Mouse (Mus musculus) heart, adult 2 months (tissue): ENCODE data around the gene Col25a1. TPM values are rescaled to one million over a fixed set of nuclear protein-coding genes. Genes with fewer than 3 reads are reported as not detected.

Source experiments
- DNase-seq, 2 experiments: peaks; one replicate each; pipeline ENCODE4 v3.0.0; 2021
- H3K27ac ChIP-seq: fragments of 200-600 bp; 2 replicates; pipeline ENCODE4 v1.8.1; 2022
- H3K27me3 ChIP-seq: fragments of 200-500 bp; 2 replicates; pipeline ENCODE4 v1.6.1; 2012; ENCODE audit warnings: mild to moderate bottlenecking, low read length, inconsistent platforms, mixed read lengths; ENCODE audit not compliant: control insufficient read depth, insufficient read depth
- H3K36me3 ChIP-seq: fragments of 200-500 bp; 2 replicates; pipeline ENCODE4 v1.6.1; 2012; ENCODE audit warnings: low read length, inconsistent platforms; ENCODE audit not compliant: control insufficient read depth, insufficient read depth
- H3K4me1 ChIP-seq: fragments of 200-500 bp; 2 replicates; pipeline ENCODE4 v1.6.1; 2011; ENCODE audit warnings: low read length; ENCODE audit not compliant: control insufficient read depth, insufficient read depth
- H3K4me3 ChIP-seq: fragments of 200-600 bp; 2 replicates; pipeline ENCODE4 v1.8.1; 2022
- H3K79me2 ChIP-seq: fragments of 200-500 bp; replicated peaks from 2 replicates; pipeline ENCODE4 v1.6.1; 2012; ENCODE audit warnings: mild to moderate bottlenecking, inconsistent platforms, low read length, moderate library complexity, mixed read lengths; ENCODE audit not compliant: control insufficient read depth, insufficient read depth
- H3K9ac ChIP-seq: fragments of 200-500 bp; 2 replicates; pipeline ENCODE4 v1.6.1; 2012; ENCODE audit warnings: low read depth, mild to moderate bottlenecking, control low read depth, inconsistent platforms, low read length, mixed read lengths
- CTCF ChIP-seq: fragments of 200-600 bp; IDR thresholded peaks from 2 replicates; pipeline ENCODE4 v1.8.1; 2022; ENCODE audit warnings: antibody characterized with exemption, mild to moderate bottlenecking, moderate library complexity
- EP300 ChIP-seq: fragments of 200-500 bp; IDR thresholded peaks from 2 replicates; pipeline ENCODE4 v1.6.1; 2011; ENCODE audit warnings: low read depth, low read length, control low read depth; ENCODE audit not compliant: insufficient read depth
- POLR2A ChIP-seq: fragments of 200-500 bp; IDR thresholded peaks from 2 replicates; pipeline ENCODE4 v1.6.1; 2011; ENCODE audit warnings: mild to moderate bottlenecking, low read depth, low read length, control low read depth; ENCODE audit not compliant: insufficient read depth
- WGBS: fragments of 180-500 bp; shearing (Covaris S2); methylation state at CpG from one replicate; pipeline ENCODE4 v1.1.7; 2018; 5-methylcytosine and 5-hydroxymethylcytosine counted together
- intact Hi-C: fragments of 180-260 bp; cut with DNase I; formaldehyde crosslinking; loops from one replicate; pipeline ENCODE4 v1.15.1; 2025
- polyA plus RNA-seq: library from polyadenylated mRNA; depleted of rRNA; stranded (reverse); fragments of >200 nt; gene quantifications from 2 replicates; pipeline ENCODE4 v1.2.3, GENCODE M21; 2012
- total RNA-seq, 2 experiments: library from RNA; stranded (reverse); gene quantifications; 2 replicates each; pipeline ENCODE4 v1.2.3; 2021

Gene Col25a1
- total and polyA plus RNA-seq, 3 experiments, result 0.10 to 0.39 (median 0.21) TPM

DNA sequence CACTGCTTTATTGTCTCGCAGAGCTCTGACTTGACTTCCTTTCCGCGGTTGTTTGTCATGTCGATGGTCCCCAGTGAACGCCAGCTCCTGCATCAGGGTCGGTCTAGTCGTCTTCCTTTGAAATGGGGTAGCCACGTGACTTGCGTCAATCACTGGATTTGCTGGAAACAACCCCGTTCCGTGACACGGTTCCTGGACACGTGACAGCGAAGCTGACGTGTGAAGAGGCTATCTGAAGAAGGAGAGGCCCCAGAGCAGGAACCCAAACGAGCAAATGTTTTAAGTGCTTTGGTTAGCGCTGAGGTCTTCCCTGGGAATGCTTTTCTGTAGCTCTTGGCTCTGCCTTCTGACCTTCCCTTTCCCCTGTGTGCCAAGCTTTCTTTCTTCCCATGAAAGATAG, 41.5 kb downstream of the Col25a1 start:
- intact Hi-C loops, result no loop called here
- WGBS, result 42% methylated on average over 17 of the region's 17 CpGs
- no peaks in the 10 kb centered on the region for H3K36me3 ChIP-seq
- no peak overlapping the region for H3K9ac ChIP-seq
- TF ChIP-seq POLR2A, result no peak
- TF ChIP-seq CTCF, result no peak
- TF ChIP-seq EP300, result no peak
- no peaks in the 10 kb centered on the region for H3K4me1 ChIP-seq
- H3K27me3 ChIP-seq, result no peaks in the 10 kb centered on the region
- peak overlapping the region; percentile 13; the same call in 1 of the 2 replicates for H3K4me3 ChIP-seq
- peak; percentile 37 to 40 for DNase-seq
- no peaks in the 10 kb centered on the region for H3K79me2 ChIP-seq
- no peak overlapping the region for H3K27ac ChIP-seq

DNA sequence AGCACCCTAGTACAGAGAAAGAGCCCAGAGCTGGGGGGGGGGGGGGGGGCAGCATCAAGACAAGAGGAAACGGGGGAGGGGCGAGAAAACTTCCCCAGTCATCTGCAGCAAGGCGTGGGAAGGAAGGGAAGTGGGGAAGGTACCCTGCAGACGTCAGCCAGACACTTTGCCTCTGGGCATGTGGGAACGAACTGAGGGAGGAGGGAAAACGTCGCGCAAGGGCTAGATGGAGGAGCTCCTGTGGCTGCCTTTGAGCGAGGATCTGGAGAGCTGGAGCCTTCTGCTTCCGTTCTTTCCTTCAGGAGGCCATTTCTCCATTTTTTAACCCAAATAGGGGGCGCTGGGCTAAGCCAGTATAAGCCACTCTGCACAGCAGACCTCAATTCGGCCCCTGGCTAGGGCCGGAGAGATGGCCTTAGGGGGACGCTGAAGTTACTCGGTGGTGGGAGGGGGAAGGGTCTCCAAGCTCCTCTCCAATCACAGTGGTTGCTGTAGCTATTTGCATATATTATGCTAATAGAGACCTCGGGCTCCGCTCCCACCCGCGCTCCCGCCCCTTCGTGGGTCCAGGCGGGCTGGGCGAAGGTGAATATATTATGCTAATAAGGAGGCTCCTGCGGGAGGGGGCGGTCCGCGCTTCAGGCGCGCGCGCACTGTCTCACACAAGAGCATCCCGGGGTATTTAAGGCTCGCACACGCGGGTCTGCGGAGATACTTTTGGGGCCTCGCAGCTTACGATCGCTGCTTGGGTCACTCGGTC, 49.1 kb downstream of the Col25a1 start:
- no peaks in the 10 kb centered on the region for H3K36me3 ChIP-seq
- intact Hi-C loops, result no loop called here
- H3K27ac ChIP-seq, result peak overlapping the region; percentile 62
- under 1% methylated on average over 40 of the region's 40 CpGs for whole genome bisulfite sequencing
- TF ChIP-seq EP300 (no peak), CTCF (no peak), POLR2A (0 out of 2 replicates have a peak, but pooled peaks have one; percentile 35)
- no peaks in the 10 kb centered on the region; the same call in 1 of the 2 replicates for H3K4me1 ChIP-seq
- no peaks in the 10 kb centered on the region for H3K79me2 ChIP-seq
- peak overlapping the region; percentile 64 for H3K9ac ChIP-seq
- no peaks in the 10 kb centered on the region for H3K27me3 ChIP-seq
- H3K4me3 ChIP-seq, result peak overlapping the region; percentile 51
- peak; percentile 74 to 79 for DNase-seq

DNA sequence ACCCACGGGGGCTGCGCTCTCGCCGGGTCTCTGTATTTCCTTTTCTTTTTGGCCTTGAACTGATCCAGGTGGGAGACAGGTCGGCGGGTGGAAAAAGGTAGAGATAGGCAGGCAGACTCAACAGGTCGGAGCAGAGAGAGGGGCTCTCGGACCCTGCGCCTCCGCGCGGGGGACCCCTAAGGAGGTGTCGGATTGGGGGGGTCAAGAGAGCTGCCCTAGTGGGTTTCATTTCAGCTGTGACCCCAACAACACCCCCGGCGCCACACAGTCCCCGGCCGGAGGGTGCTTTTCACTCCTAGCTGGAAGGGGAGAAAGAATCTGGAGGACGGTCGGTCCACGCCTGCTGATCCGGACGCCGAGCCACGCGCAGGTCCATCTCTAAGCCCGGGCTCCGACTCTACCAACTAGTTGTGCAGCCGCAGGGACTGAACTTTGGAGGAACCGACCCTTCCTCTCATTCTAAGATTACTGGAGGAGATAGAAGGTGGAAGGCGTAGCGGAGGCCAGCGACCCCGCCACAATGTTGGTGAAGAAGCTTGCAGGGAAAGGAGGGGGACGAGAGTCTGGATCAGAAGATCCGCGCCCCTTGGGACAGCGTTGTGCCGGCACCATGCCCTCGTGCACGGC, 49.8 kb downstream of the Col25a1 start:
- Histone ChIP-seq H3K4me3 (peak overlapping the region; percentile 51), H3K9ac (peak overlapping the region; percentile 6; the same call in 1 of the 2 replicates), H3K79me2 (no peaks in the 10 kb centered on the region), H3K4me1 (no peaks in the 10 kb centered on the region; the same call in 1 of the 2 replicates), H3K36me3 (no peaks in the 10 kb centered on the region), H3K27me3 (no peaks in the 10 kb centered on the region), H3K27ac (no peak overlapping the region)
- DNase-seq, result peak; percentile 8 to 21
- intact Hi-C loops, result no loop called here
- TF ChIP-seq EP300 (no peak), POLR2A (no peak), CTCF (no peak)
- WGBS, result 2% methylated on average over 40 of the region's 40 CpGs

DNA sequence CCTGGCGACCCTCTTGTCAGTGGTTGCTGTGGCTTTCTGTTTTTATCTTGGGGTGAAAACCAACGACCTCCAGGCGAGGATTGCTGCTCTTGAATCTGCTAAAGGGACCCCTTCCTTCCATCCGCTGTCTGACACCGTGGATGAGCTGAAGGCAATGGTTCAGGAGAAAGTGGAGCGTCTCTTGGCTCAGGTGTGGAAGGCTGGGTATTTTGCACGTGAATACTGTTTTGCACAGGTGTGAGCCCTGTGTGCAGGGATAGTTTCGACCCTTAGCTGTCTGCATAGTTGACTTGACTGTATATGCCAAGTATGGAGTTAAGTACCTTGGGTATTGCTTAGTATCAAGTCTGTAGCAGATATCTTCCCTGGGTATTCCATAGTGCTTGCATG, 50.3 kb downstream of the Col25a1 start:
- Histone ChIP-seq H3K9ac (no peak overlapping the region), H3K79me2 (no peaks in the 10 kb centered on the region), H3K27me3 (no peaks in the 10 kb centered on the region), H3K27ac (no peak overlapping the region), H3K4me1 (no peaks in the 10 kb centered on the region; the same call in 1 of the 2 replicates), H3K4me3 (peak overlapping the region; percentile 51), H3K36me3 (no peaks in the 10 kb centered on the region)
- TF ChIP-seq CTCF (no peak), POLR2A (no peak), EP300 (no peak)
- 31% methylated on average over 8 of the region's 8 CpGs for WGBS
- intact Hi-C loops, result no loop called here
- DNase-seq, result no peak

DNA sequence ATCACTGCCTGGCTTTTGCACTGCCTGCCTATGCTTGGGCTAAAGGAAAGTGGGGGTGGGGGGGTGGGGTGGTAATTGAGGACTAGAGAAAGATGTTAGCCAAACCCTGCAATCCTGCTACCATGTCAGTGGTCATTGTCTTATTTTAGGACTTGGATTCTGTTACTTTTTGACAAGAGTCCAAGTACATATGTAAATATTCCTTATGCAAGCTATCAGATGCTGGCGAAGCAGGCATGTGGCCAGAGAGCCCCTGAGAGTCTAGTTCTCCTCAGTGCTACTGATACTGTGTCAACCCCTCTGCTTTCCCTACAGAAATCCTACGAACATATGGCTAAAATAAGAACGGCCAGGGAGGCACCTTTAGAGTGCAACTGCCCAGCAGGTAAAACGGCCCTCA, 51.1 kb downstream of the Col25a1 start:
- 85% methylated on average over 4 of the region's 4 CpGs for WGBS
- H3K4me1 ChIP-seq, result no peaks in the 10 kb centered on the region; the same call in 1 of the 2 replicates
- no peaks in the 10 kb centered on the region for H3K36me3 ChIP-seq
- intact Hi-C loops, result no loop called here
- H3K27ac ChIP-seq, result no peak overlapping the region
- H3K4me3 ChIP-seq, result no peak overlapping the region
- no peaks in the 10 kb centered on the region for H3K79me2 ChIP-seq
- no peaks in the 10 kb centered on the region for H3K27me3 ChIP-seq
- H3K9ac ChIP-seq, result no peak overlapping the region
- no peak for DNase-seq
- TF ChIP-seq CTCF, result no peak
- TF ChIP-seq EP300, result no peak
- TF ChIP-seq POLR2A, result no peak

DNA sequence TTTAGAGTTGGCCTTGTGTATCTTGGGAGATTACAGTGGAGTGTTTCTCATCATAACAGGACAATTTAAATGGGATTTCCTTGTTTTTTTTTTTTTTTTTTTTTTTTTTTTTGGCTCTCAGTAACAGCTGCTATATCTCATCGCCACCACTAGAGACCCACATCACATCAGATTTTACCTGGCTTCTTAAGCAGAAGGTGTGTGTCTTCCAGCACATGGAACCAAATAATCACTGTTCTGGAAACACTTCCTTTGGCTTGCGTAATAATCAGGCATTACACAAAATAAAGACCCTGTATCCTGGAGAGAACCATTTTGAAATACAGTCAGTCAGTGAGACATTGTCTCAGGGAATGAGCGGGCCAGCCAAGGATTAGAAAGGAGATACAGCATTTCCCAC, 53.8 kb downstream of the Col25a1 start:
- intact Hi-C loops, result loop anchor here (2.0 kb wide), 1 partner anchor 390 kb away; no protein-coding TSS in a partner anchor
- H3K4me1 ChIP-seq, result no peaks in the 10 kb centered on the region; the same call in 1 of the 2 replicates
- DNase-seq, result no peak
- no peak for TF ChIP-seq EP300
- TF ChIP-seq POLR2A, result no peak
- TF ChIP-seq CTCF, result peak; percentile 61
- no peak overlapping the region for H3K4me3 ChIP-seq
- no peak overlapping the region for H3K27ac ChIP-seq
- H3K9ac ChIP-seq, result no peak overlapping the region
- no peaks in the 10 kb centered on the region for H3K79me2 ChIP-seq
- 37% methylated on average over 3 of the region's 3 CpGs for WGBS
- H3K27me3 ChIP-seq, result no peaks in the 10 kb centered on the region
- H3K36me3 ChIP-seq, result no peaks in the 10 kb centered on the region
